ENCODE assay signal across 22 mouse cellular contexts in genomic region chrX:57869648-57870047, GRCm38 (mm10).
DNase-seq lines count a peak whose midpoint lies in the region; ATAC-seq and TF ChIP-seq lines count a peak whose summit lies in the region.
"Had no signal": no experiment of that assay in that cellular context is flagged by ENCODE, and none has a peak within 500 bp of the region (broad histone marks: within the 10 kb centered on the region; RNA-seq: fewer than 3 reads in every experiment).

No protein-coding gene starts in this region.

- peak; percentile 51; the same call in 1 of the 2 replicates for ATAC-seq in forebrain, embryonic 11.5 days (replicated peaks; ENCODE audit: low FRiP score)
- ATAC-seq in forebrain, postnatal 0 days: peak; percentile 51; the same call in 1 of the 2 replicates
- 0 out of 2 replicates have a peak, but pooled peaks have one; percentile 37 for ATAC-seq in hindbrain, embryonic 16.5 days
- ATAC-seq in midbrain, postnatal 0 days (ENCODE audit: low FRiP score): 0 out of 2 replicates have a peak, but pooled peaks have one; percentile 44
- ATAC-seq: intestine, embryonic 15.5 days; Patski had no signal

- H3K4me3 ChIP-seq in forebrain, embryonic 11.5 days (ENCODE audit: low read depth, low read length): no peak overlapping the region
- H3K4me3 ChIP-seq in forebrain, embryonic 10.5 days: no peak overlapping the region
- H3K4me3 ChIP-seq in forebrain, postnatal 0 days (ENCODE audit: low read depth, low read length): no peak overlapping the region
- H3K4me3 ChIP-seq in hindbrain, embryonic 16.5 days (ENCODE audit: low read length): no peak overlapping the region
- H3K4me3 ChIP-seq in midbrain, postnatal 0 days (ENCODE audit: low read depth, low read length): no peak overlapping the region
- H3K4me3 ChIP-seq: embryonic facial prominence, embryonic 15.5 days; heart, embryonic 12.5 days; intestine, embryonic 15.5 days; kidney, embryonic 15.5 days; limb, embryonic 10.5 days had no signal

- no peak overlapping the region for H3K9ac ChIP-seq in forebrain, embryonic 11.5 days (ENCODE audit: low read length)
- H3K9ac ChIP-seq in forebrain, postnatal 0 days: no peak overlapping the region
- H3K9ac ChIP-seq in hindbrain, embryonic 16.5 days (ENCODE audit: low read depth, low read length): no peak overlapping the region
- no peak overlapping the region for H3K9ac ChIP-seq in midbrain, postnatal 0 days (replicated peaks; ENCODE audit: low read length, poor library complexity, severe bottlenecking)
- H3K9ac ChIP-seq: embryonic facial prominence, embryonic 15.5 days; heart, embryonic 12.5 days; intestine, embryonic 15.5 days; kidney, embryonic 15.5 days had no signal

- H3K36me3 ChIP-seq in forebrain, embryonic 11.5 days (ENCODE audit: control insufficient read depth, insufficient read depth, low read length): no peaks in the 10 kb centered on the region
- no peaks in the 10 kb centered on the region for H3K36me3 ChIP-seq in forebrain, embryonic 10.5 days (replicated peaks)
- H3K36me3 ChIP-seq in forebrain, postnatal 0 days (ENCODE audit: insufficient read depth): no peaks in the 10 kb centered on the region
- no peaks in the 10 kb centered on the region for H3K36me3 ChIP-seq in hindbrain, embryonic 16.5 days (ENCODE audit: control insufficient read depth, insufficient read depth, low read length)
- H3K36me3 ChIP-seq in midbrain, postnatal 0 days (ENCODE audit: insufficient read depth, low read length): no peaks in the 10 kb centered on the region
- H3K36me3 ChIP-seq: embryonic facial prominence, embryonic 15.5 days; heart, embryonic 12.5 days; intestine, embryonic 15.5 days; kidney, embryonic 15.5 days; limb, embryonic 10.5 days had no signal

- WGBS in forebrain, embryonic 11.5 days: 58% methylated on average over 5 of the region's 5 CpGs
- 68% methylated on average over 5 of the region's 5 CpGs for WGBS in forebrain, embryonic 10.5 days
- 50% methylated on average over 5 of the region's 5 CpGs for WGBS in forebrain, postnatal 0 days
- 45% methylated on average over 5 of the region's 5 CpGs for WGBS in hindbrain, embryonic 16.5 days
- 46% methylated on average over 5 of the region's 5 CpGs for WGBS in midbrain, postnatal 0 days

- no peaks in the 10 kb centered on the region for H3K27me3 ChIP-seq in forebrain, embryonic 11.5 days (ENCODE audit: control insufficient read depth, insufficient read depth, low read length)
- peaks cover 4% of the 10 kb centered on the region for H3K27me3 ChIP-seq in forebrain, embryonic 10.5 days (ENCODE audit: poor library complexity, severe bottlenecking)
- no peaks in the 10 kb centered on the region for H3K27me3 ChIP-seq in forebrain, postnatal 0 days (ENCODE audit: insufficient read depth, low read length)
- no peaks in the 10 kb centered on the region for H3K27me3 ChIP-seq in hindbrain, embryonic 16.5 days (replicated peaks; ENCODE audit: control insufficient read depth, insufficient read depth, low read length)
- no peaks in the 10 kb centered on the region for H3K27me3 ChIP-seq in midbrain, postnatal 0 days (ENCODE audit: insufficient read depth, low read length)
- H3K27me3 ChIP-seq: heart, embryonic 12.5 days; intestine, embryonic 15.5 days; kidney, embryonic 15.5 days had no signal

- no peaks in the 10 kb centered on the region for H3K4me1 ChIP-seq in forebrain, embryonic 11.5 days (replicated peaks; ENCODE audit: control insufficient read depth, insufficient read depth, low read length)
- H3K4me1 ChIP-seq in forebrain, embryonic 10.5 days: no peaks in the 10 kb centered on the region
- no peaks in the 10 kb centered on the region for H3K4me1 ChIP-seq in forebrain, postnatal 0 days (ENCODE audit: insufficient read depth)
- no peaks in the 10 kb centered on the region for H3K4me1 ChIP-seq in hindbrain, embryonic 16.5 days (ENCODE audit: control insufficient read depth, insufficient read depth, low read depth, low read length)
- no peaks in the 10 kb centered on the region for H3K4me1 ChIP-seq in midbrain, postnatal 0 days (ENCODE audit: insufficient read depth, low read length)
- H3K4me1 ChIP-seq: embryonic facial prominence, embryonic 15.5 days; heart, embryonic 12.5 days; intestine, embryonic 15.5 days; kidney, embryonic 15.5 days; limb, embryonic 10.5 days had no signal

- no peak for DNase-seq in forebrain, embryonic 11.5 days (ENCODE audit: low spot score)
- DNase-seq in forebrain, embryonic 10.5 days (ENCODE audit: extremely low spot score, low spot score): no peak
- no peak for DNase-seq in forebrain, postnatal 0 days
- DNase-seq in midbrain, postnatal 0 days (ENCODE audit: low spot score): peak; percentile 18
- DNase-seq in cerebellum, postnatal 14 days: no peak
- DNase-seq in urinary bladder, adult 2 months (ENCODE audit: low spot score): no peak
- DNase-seq in gastrocnemius, postnatal 25 days: no peak
- DNase-seq: adrenal gland, postnatal 25 days; cerebellum, adult 18-20 months; cerebellum, postnatal 36 days; heart, postnatal 14 days; kidney, postnatal 4 days; lung, adult 2 months; lung, postnatal 36 days; thymus, postnatal 25 days had no signal

- H3K9me3 ChIP-seq in forebrain, embryonic 11.5 days (ENCODE audit: control insufficient read depth, low read length): no peaks in the 10 kb centered on the region
- H3K9me3 ChIP-seq in forebrain, embryonic 10.5 days: no peaks in the 10 kb centered on the region
- no peaks in the 10 kb centered on the region for H3K9me3 ChIP-seq in forebrain, postnatal 0 days (ENCODE audit: low read length)
- H3K9me3 ChIP-seq in hindbrain, embryonic 16.5 days (ENCODE audit: control insufficient read depth, low read length): no peaks in the 10 kb centered on the region
- H3K9me3 ChIP-seq in midbrain, postnatal 0 days (ENCODE audit: low read length): no peaks in the 10 kb centered on the region
- H3K9me3 ChIP-seq: embryonic facial prominence, embryonic 15.5 days; heart, embryonic 12.5 days; intestine, embryonic 15.5 days; kidney, embryonic 15.5 days; limb, embryonic 10.5 days had no signal

- TF ChIP-seq CTCF in forebrain, postnatal 0 days (IDR thresholded peaks at IDR 0.05; ENCODE audit: low read depth): no peak
- TF ChIP-seq CTCF in midbrain, postnatal 0 days (IDR thresholded peaks at IDR 0.05): no peak

- H3K4me2 ChIP-seq in forebrain, embryonic 11.5 days (ENCODE audit: low read depth, low read length, severe bottlenecking): no peak overlapping the region
- H3K4me2 ChIP-seq in forebrain, postnatal 0 days (ENCODE audit: low read depth): no peak overlapping the region
- H3K4me2 ChIP-seq in hindbrain, embryonic 16.5 days (ENCODE audit: low read length): no peak overlapping the region
- no peak overlapping the region for H3K4me2 ChIP-seq in midbrain, postnatal 0 days (ENCODE audit: low read depth, low read length, poor library complexity, severe bottlenecking)
- H3K4me2 ChIP-seq: embryonic facial prominence, embryonic 15.5 days; heart, embryonic 12.5 days; intestine, embryonic 15.5 days; kidney, embryonic 15.5 days had no signal

- no peak overlapping the region for H3K27ac ChIP-seq in forebrain, embryonic 11.5 days (ENCODE audit: low read depth, low read length)
- no peak overlapping the region for H3K27ac ChIP-seq in forebrain, embryonic 10.5 days
- no peak overlapping the region for H3K27ac ChIP-seq in forebrain, postnatal 0 days (ENCODE audit: low read depth, low read length)
- no peak overlapping the region for H3K27ac ChIP-seq in hindbrain, embryonic 16.5 days (ENCODE audit: low read depth, low read length)
- H3K27ac ChIP-seq in midbrain, postnatal 0 days (ENCODE audit: low read depth, low read length): no peak overlapping the region
- H3K27ac ChIP-seq: embryonic facial prominence, embryonic 15.5 days; intestine, embryonic 15.5 days; kidney, embryonic 15.5 days; limb, embryonic 10.5 days had no signal
